Mouse (Mus musculus) lung, embryonic 14.5 days (tissue): ENCODE data around the gene Grin3b. TPM values are rescaled to one million over a fixed set of nuclear protein-coding genes. Genes with fewer than 3 reads are reported as not detected.

Experiments used
- ATAC-seq: fragments of 200-750 bp; cut with Nextera tagmentation; 2 replicates; pipeline ENCODE4 v1.8.0; 2017; ENCODE audit warnings: mild to moderate bottlenecking, moderate TSS enrichment, moderate library complexity; ENCODE audit not compliant: insufficient read depth
- DNase-seq: peaks from one replicate; pipeline ENCODE4 v3.0.0-alpha.2; 2015
- H3K27ac ChIP-seq: fragments of 300-500 bp; sonication (generic); 2 replicates; pipeline ENCODE4 v1.5.1; 2014; ENCODE audit warnings: low read depth, mild to moderate bottlenecking, moderate library complexity
- H3K27me3 ChIP-seq: fragments of 300-500 bp; sonication (generic); 2 replicates; pipeline ENCODE4 v1.6.1; 2014; ENCODE audit warnings: low read length, control low read depth; ENCODE audit not compliant: insufficient read depth
- H3K36me3 ChIP-seq: fragments of 300-500 bp; sonication (generic); 2 replicates; pipeline ENCODE4 v1.6.1; 2014; ENCODE audit warnings: control low read depth; ENCODE audit not compliant: insufficient read depth
- H3K4me1 ChIP-seq: fragments of 300-500 bp; sonication (generic); 2 replicates; pipeline ENCODE4 v1.6.1; 2014; ENCODE audit warnings: antibody characterized with exemption, control low read depth; ENCODE audit not compliant: insufficient read depth
- H3K4me2 ChIP-seq: fragments of 300-500 bp; sonication (generic); 2 replicates; pipeline ENCODE4 v1.6.1; 2014; ENCODE audit warnings: mild to moderate bottlenecking
- H3K4me3 ChIP-seq: fragments of 300-500 bp; sonication (generic); 2 replicates; pipeline ENCODE4 v1.5.1; 2014; ENCODE audit warnings: low read depth, low read length
- H3K9ac ChIP-seq: fragments of 300-500 bp; sonication (generic); 2 replicates; pipeline ENCODE4 v1.6.1; 2014
- H3K9me3 ChIP-seq: fragments of 300-500 bp; sonication (generic); 2 replicates; pipeline ENCODE4 v1.6.1; 2016; ENCODE audit warnings: low read depth, low read length, control low read depth
- CTCF ChIP-seq: IDR thresholded peaks from 2 replicates; pipeline ENCODE4 v1.5.1; 2016; ENCODE audit warnings: antibody characterized with exemption, low read depth
- WGBS: fragments of 180-500 bp; shearing (Covaris S2); extraction: QIAGEN DNeasy Blood & Tissue Kit; methylation state at CpG from one replicate; pipeline ENCODE4 v1.1.7; 2014; 5-methylcytosine and 5-hydroxymethylcytosine counted together
- polyA plus RNA-seq: library from polyadenylated mRNA; unstranded; fragments of >200 nt; fragmentation: Nextera tagmentation; extraction: Ambion mirVana; gene quantifications from 2 replicates; pipeline ENCODE4 v1.2.1, GENCODE M21; 2014

The Grin3b gene
- polyA plus RNA-seq, 1 experiment from 2014 or later, result 0.41 TPM

DNA sequence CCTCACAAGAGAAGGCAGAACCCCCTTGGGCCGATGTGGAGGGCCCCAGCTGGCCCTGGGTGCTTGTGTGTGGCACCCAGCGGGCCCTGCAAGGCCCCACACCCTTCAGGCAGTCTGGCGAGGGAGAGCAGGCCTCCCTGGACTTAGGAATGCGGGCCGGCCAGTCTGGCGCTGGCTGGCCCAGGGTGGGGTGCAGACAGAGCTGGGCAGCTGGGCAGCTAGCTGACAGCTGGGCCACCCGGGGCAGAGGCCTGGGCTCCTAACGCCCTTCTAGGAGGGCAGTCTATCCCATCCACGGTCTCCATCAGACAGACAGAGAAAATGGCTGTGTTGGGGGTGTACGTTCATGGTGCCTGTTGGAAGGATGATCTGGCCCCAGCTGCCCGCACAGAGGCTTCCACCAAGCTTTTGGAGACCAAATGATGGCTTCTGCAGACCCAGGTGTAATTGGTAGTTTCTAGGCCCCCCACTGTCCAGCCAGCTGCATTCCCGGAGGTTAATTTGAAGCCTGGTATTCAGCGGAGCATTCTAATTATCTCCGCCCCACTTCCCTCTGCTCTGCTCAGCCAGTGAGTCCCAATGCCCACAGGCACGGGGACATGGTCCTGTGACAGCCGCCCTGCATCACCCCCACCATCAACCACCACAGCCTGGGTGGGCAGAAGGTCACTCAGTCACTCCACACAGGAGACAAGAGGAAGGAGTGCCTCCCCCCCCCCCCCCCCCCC, 24.8 kb upstream of the Grin3b start:
- peak; percentile 63 for ATAC-seq
- Histone ChIP-seq H3K27ac (peak overlapping the region; percentile 86), H3K9ac (no peak overlapping the region), H3K9me3 (no peaks in the 10 kb centered on the region), H3K27me3 (no peaks in the 10 kb centered on the region), H3K4me1 (peaks cover 17% of the 10 kb centered on the region), H3K36me3 (peaks cover 35% of the 10 kb centered on the region), H3K4me2 (peak overlapping the region; percentile 47), H3K4me3 (no peak overlapping the region)
- TF ChIP-seq CTCF, result no peak
- peak; percentile 62 for DNase-seq
- 28% methylated on average over 16 of the region's 16 CpGs for WGBS

GRCm38 (mm10) chr10:79946752-79947322, 23.7 kb upstream of the Grin3b start:
- 13% methylated on average over 7 of the region's 7 CpGs for WGBS
- Histone ChIP-seq H3K27ac (peak overlapping the region; percentile 86; the same call in 1 of the 2 replicates), H3K4me1 (peaks cover 17% of the 10 kb centered on the region)

GRCm38 (mm10) chr10:79947502-79947901, 23.0 kb upstream of the Grin3b start:
- no peak for TF ChIP-seq CTCF
- WGBS, result 51% methylated on average over 6 of the region's 6 CpGs
- no peak overlapping the region for H3K9ac ChIP-seq
- H3K4me1 ChIP-seq, result peaks cover 17% of the 10 kb centered on the region
- ATAC-seq, result no peak
- H3K4me3 ChIP-seq, result no peak overlapping the region
- no peak for DNase-seq
- H3K27me3 ChIP-seq, result no peaks in the 10 kb centered on the region
- no peak overlapping the region for H3K4me2 ChIP-seq
- no peak overlapping the region for H3K27ac ChIP-seq
- H3K36me3 ChIP-seq, result peaks cover 45% of the 10 kb centered on the region
- no peaks in the 10 kb centered on the region for H3K9me3 ChIP-seq

More at GRCm38 (mm10) chr10:79946752-79947322, 23.7 kb upstream of the Grin3b start:
- H3K4me3 ChIP-seq, result peak overlapping the region; percentile 2; the same call in 1 of the 2 replicates
- no peaks in the 10 kb centered on the region for H3K9me3 ChIP-seq
- H3K27me3 ChIP-seq, result no peaks in the 10 kb centered on the region
- peak; percentile 52 for DNase-seq
- H3K36me3 ChIP-seq, result peaks cover 43% of the 10 kb centered on the region
- no peak for TF ChIP-seq CTCF
- ATAC-seq, result no peak
- peak overlapping the region; percentile 47 for H3K4me2 ChIP-seq
- peak overlapping the region; percentile 42 for H3K9ac ChIP-seq

DNA sequence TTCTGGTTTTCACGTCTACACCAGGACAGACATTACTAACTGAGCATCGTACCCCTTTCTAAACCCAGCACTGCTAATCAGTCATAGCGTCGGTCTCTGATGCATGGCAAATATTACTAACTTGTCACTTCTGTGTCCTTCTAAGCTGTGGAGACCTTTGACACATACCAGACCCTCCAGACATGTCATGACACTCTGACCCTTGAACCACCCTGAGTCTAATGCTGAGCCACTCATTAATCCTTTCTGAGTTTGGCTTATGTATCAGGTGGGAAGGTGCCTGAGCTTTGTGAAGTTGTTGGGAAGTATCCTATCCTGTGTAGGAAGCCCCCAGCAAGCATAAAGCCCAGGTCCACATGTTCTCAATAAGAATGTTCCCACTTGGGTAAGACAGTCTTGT, 20.6 kb upstream of the Grin3b start:
- 86% methylated on average over 4 of the region's 4 CpGs for WGBS
- Histone ChIP-seq H3K4me1 (peaks cover 17% of the 10 kb centered on the region), H3K27me3 (no peaks in the 10 kb centered on the region), H3K9me3 (no peaks in the 10 kb centered on the region), H3K36me3 (peaks cover 57% of the 10 kb centered on the region), H3K4me3 (no peak overlapping the region), H3K9ac (no peak overlapping the region), H3K27ac (no peak overlapping the region), H3K4me2 (no peak overlapping the region)
- no peak for TF ChIP-seq CTCF
- DNase-seq (no peak), ATAC-seq (no peak)

- Histone ChIP-seq H3K9ac (no peak overlapping the region), H3K36me3 (peaks cover 57% of the 10 kb centered on the region), H3K4me2 (no peak overlapping the region), H3K27ac (no peak overlapping the region), H3K27me3 (no peaks in the 10 kb centered on the region), H3K4me3 (no peak overlapping the region), H3K4me1 (peaks cover 13% of the 10 kb centered on the region), H3K9me3 (no peaks in the 10 kb centered on the region)
- no peak for TF ChIP-seq CTCF
- no peak for ATAC-seq
- WGBS, result 83% methylated on average over 18 of the region's 18 CpGs
- no peak for DNase-seq
Observed at GRCm38 (mm10) chr10:79950661-79951060, 19.9 kb upstream of the Grin3b start.

- no peaks in the 10 kb centered on the region for H3K9me3 ChIP-seq
- H3K4me2 ChIP-seq, result no peak overlapping the region
- TF ChIP-seq CTCF, result peak; percentile 74
- WGBS, result 81% methylated on average over 6 of the region's 6 CpGs
- no peaks in the 10 kb centered on the region for H3K27me3 ChIP-seq
- H3K4me1 ChIP-seq, result no peaks in the 10 kb centered on the region
- peaks cover 42% of the 10 kb centered on the region for H3K36me3 ChIP-seq
- no peak for ATAC-seq
- no peak overlapping the region for H3K9ac ChIP-seq
- peak; percentile 57 for DNase-seq
- no peak overlapping the region for H3K4me3 ChIP-seq
- no peak overlapping the region for H3K27ac ChIP-seq
Observed at GRCm38 (mm10) chr10:79953946-79954345, 16.6 kb upstream of the Grin3b start.

- peaks cover 25% of the 10 kb centered on the region for H3K36me3 ChIP-seq
- H3K27me3 ChIP-seq, result no peaks in the 10 kb centered on the region
- WGBS, result 62% methylated on average over 9 of the region's 9 CpGs
- no peak overlapping the region for H3K4me2 ChIP-seq
- H3K9me3 ChIP-seq, result no peaks in the 10 kb centered on the region
- no peak for ATAC-seq
- DNase-seq, result no peak
- no peaks in the 10 kb centered on the region for H3K4me1 ChIP-seq
- no peak overlapping the region for H3K4me3 ChIP-seq
- no peak overlapping the region for H3K9ac ChIP-seq
- H3K27ac ChIP-seq, result no peak overlapping the region
- TF ChIP-seq CTCF, result no peak
Observed at GRCm38 (mm10) chr10:79955691-79956090, 14.8 kb upstream of the Grin3b start.
